Comparison of ENCODE assay signal across 11 mouse cellular contexts in genomic region chr2:18045781-18046181, GRCm38 (mm10). TPM values are rescaled to one million over a fixed set of nuclear protein-coding genes. Genes with fewer than 3 reads are reported as not detected.
DNase-seq lines count a peak whose midpoint lies in the region; ATAC-seq and TF ChIP-seq lines count a peak whose summit lies in the region.
"Had no signal": no experiment of that assay in that cellular context is flagged by ENCODE, and none has a peak within 500 bp of the region (broad histone marks: within the 10 kb centered on the region; RNA-seq: fewer than 3 reads in every experiment).

No protein-coding gene starts in this region.

- TF ChIP-seq CTCF in layer of hippocampus, adult 2 months (conservative IDR thresholded peaks at IDR 0.05) = no peak

- 3% methylated on average over 6 of the region's 6 CpGs for WGBS in forebrain, embryonic 12.5 days
- WGBS in limb, embryonic 10.5 days = 7% methylated on average over 6 of the region's 6 CpGs
- 2% methylated on average over 6 of the region's 6 CpGs for WGBS in neural tube, embryonic 14.5 days

- no peak for ATAC-seq in forebrain, embryonic 12.5 days (ENCODE audit: low FRiP score)
- no peak for ATAC-seq in neural tube, embryonic 14.5 days (ENCODE audit: low read depth)
- ATAC-seq: Patski had no signal

- peaks cover 44% of the 10 kb centered on the region for H3K4me1 ChIP-seq in forebrain, embryonic 12.5 days
- peaks cover 52% of the 10 kb centered on the region for H3K4me1 ChIP-seq in limb, embryonic 10.5 days
- H3K4me1 ChIP-seq in neural tube, embryonic 14.5 days (ENCODE audit: control insufficient read depth, insufficient read depth, low read length) = peaks cover 36% of the 10 kb centered on the region

- no peaks in the 10 kb centered on the region for H3K9me3 ChIP-seq in forebrain, embryonic 12.5 days
- no peaks in the 10 kb centered on the region for H3K9me3 ChIP-seq in limb, embryonic 10.5 days (replicated peaks)
- H3K9me3 ChIP-seq in neural tube, embryonic 14.5 days (ENCODE audit: control insufficient read depth, low read length) = no peaks in the 10 kb centered on the region

- peak overlapping the region; percentile 85 for H3K4me2 ChIP-seq in forebrain, embryonic 12.5 days
- H3K4me2 ChIP-seq in neural tube, embryonic 14.5 days (ENCODE audit: low read depth, low read length) = peak overlapping the region; percentile 81

- peak overlapping the region; percentile 99 for H3K27ac ChIP-seq in layer of hippocampus, adult 2 months
- peak overlapping the region; percentile 100 for H3K27ac ChIP-seq in forebrain, embryonic 12.5 days
- H3K27ac ChIP-seq in limb, embryonic 10.5 days = peak overlapping the region; percentile 100
- H3K27ac ChIP-seq in neural tube, embryonic 14.5 days (ENCODE audit: low read depth, low read length) = peak overlapping the region; percentile 99

- H3K27me3 ChIP-seq in forebrain, embryonic 12.5 days = no peaks in the 10 kb centered on the region
- H3K27me3 ChIP-seq in limb, embryonic 10.5 days (ENCODE audit: low read depth, poor library complexity, severe bottlenecking) = no peaks in the 10 kb centered on the region
- H3K27me3 ChIP-seq in neural tube, embryonic 14.5 days (ENCODE audit: control insufficient read depth, insufficient read depth, low read length) = no peaks in the 10 kb centered on the region
- H3K27me3 ChIP-seq: Patski had no signal

- peak overlapping the region; percentile 80 for H3K4me3 ChIP-seq in layer of hippocampus, adult 2 months
- H3K4me3 ChIP-seq in forebrain, embryonic 12.5 days (replicated peaks) = peak overlapping the region; percentile 100
- H3K4me3 ChIP-seq in limb, embryonic 10.5 days = peak overlapping the region; percentile 90
- H3K4me3 ChIP-seq in neural tube, embryonic 14.5 days (ENCODE audit: low read depth, low read length) = peak overlapping the region; percentile 82

- H3K9ac ChIP-seq in forebrain, embryonic 12.5 days = peak overlapping the region; percentile 100
- peak overlapping the region; percentile 99 for H3K9ac ChIP-seq in neural tube, embryonic 14.5 days (replicated peaks; ENCODE audit: low read depth, low read length)

- DNase-seq in layer of hippocampus, adult 2 months (ENCODE audit: low spot score in 2 of 2) = no peak
- DNase-seq in layer of hippocampus, postnatal 14 days (ENCODE audit: low spot score in 2 of 2) = no peak
- DNase-seq in limb, embryonic 10.5 days (ENCODE audit: low spot score) = no peak
- no peak for DNase-seq in right cerebral cortex, postnatal 36 days (ENCODE audit: low spot score in 2 of 2)
- DNase-seq in gastrocnemius, postnatal 4 days (ENCODE audit: low spot score in 2 of 2) = no peak
- DNase-seq in left cerebral cortex, adult 9 months (ENCODE audit: low spot score in 2 of 2) = no peak
- DNase-seq: cerebellum, postnatal 36 days had no signal

- H3K36me3 ChIP-seq in forebrain, embryonic 12.5 days (replicated peaks) = no peaks in the 10 kb centered on the region
- H3K36me3 ChIP-seq in limb, embryonic 10.5 days = no peaks in the 10 kb centered on the region
- no peaks in the 10 kb centered on the region for H3K36me3 ChIP-seq in neural tube, embryonic 14.5 days (ENCODE audit: control insufficient read depth, insufficient read depth, low read length)

RNA-seq across cellular contexts. Expression of gene Skida1, which starts 3.1 kb away (rescaled TPM):
- 10 to 100 TPM; 16.8 to 16.9 TPM for total RNA-seq in layer of hippocampus, adult 2 months (2021)
- 10 to 100 TPM; 15.4 to 16.8 TPM for total RNA-seq in layer of hippocampus, postnatal 14 days (2021)
- 26.3 and 26.4 TPM in 2 replicates for polyA plus RNA-seq in forebrain, embryonic 12.5 days (2016; fragmentation: Nextera tagmentation; extraction: Ambion mirVana)
- 7.0 and 11.5 TPM in 2 replicates for polyA plus RNA-seq in limb, embryonic 10.5 days (2016; fragmentation: Nextera tagmentation; extraction: Ambion mirVana)
- 3.9 and 5.3 TPM in 2 replicates for polyA plus RNA-seq in neural tube, embryonic 14.5 days (2014; fragmentation: Nextera tagmentation; extraction: Ambion mirVana)
- 1 to 10 TPM; 4.6 to 4.9 TPM for total RNA-seq in gastrocnemius, postnatal 4 days (2021)

RNA-seq across cellular contexts. Expression of gene A930004D18Rik, which starts 8.2 kb away (rescaled TPM):
- total RNA-seq in layer of hippocampus, adult 2 months (2021) = 1 to 10 TPM; 4.2 to 4.3 TPM
- total RNA-seq in layer of hippocampus, postnatal 14 days (2021) = 1 to 10 TPM; 2.9 to 4.8 TPM
- 20.9 and 22.0 TPM in 2 replicates for polyA plus RNA-seq in forebrain, embryonic 12.5 days (2016; fragmentation: Nextera tagmentation; extraction: Ambion mirVana)
- polyA plus RNA-seq in limb, embryonic 10.5 days (2016; fragmentation: Nextera tagmentation; extraction: Ambion mirVana) = 11.5 and 11.6 TPM in 2 replicates
- polyA plus RNA-seq in neural tube, embryonic 14.5 days (2014; fragmentation: Nextera tagmentation; extraction: Ambion mirVana) = 8.2 and 8.6 TPM in 2 replicates
- total RNA-seq in gastrocnemius, postnatal 4 days (2021) = 1 to 10 TPM; 5.3 to 6.5 TPM

RNA-seq across cellular contexts. Expression of gene Mllt10, which starts 9.3 kb away (rescaled TPM):
- total RNA-seq in layer of hippocampus, adult 2 months (2021) = 10 to 100 TPM; 63.6 to 67.6 TPM
- 10 to 100 TPM; 51.0 to 63.0 TPM for total RNA-seq in layer of hippocampus, postnatal 14 days (2021)
- polyA plus RNA-seq in forebrain, embryonic 12.5 days (2016; fragmentation: Nextera tagmentation; extraction: Ambion mirVana) = 61.7 and 76.8 TPM in 2 replicates
- polyA plus RNA-seq in limb, embryonic 10.5 days (2016; fragmentation: Nextera tagmentation; extraction: Ambion mirVana) = 56.9 and 65.3 TPM in 2 replicates
- polyA plus RNA-seq in neural tube, embryonic 14.5 days (2014; fragmentation: Nextera tagmentation; extraction: Ambion mirVana) = 34.6 and 36.5 TPM in 2 replicates
- 10 to 100 TPM; 34.5 to 42.5 TPM for total RNA-seq in gastrocnemius, postnatal 4 days (2021)

RNA-seq across cellular contexts. Expression of gene H2al2a, which starts 49.0 kb away (rescaled TPM):
- not detected for total RNA-seq in layer of hippocampus, adult 2 months (2021)
- not detected for total RNA-seq in layer of hippocampus, postnatal 14 days (2021)
- not detected in 2 replicates for polyA plus RNA-seq in forebrain, embryonic 12.5 days (2016; fragmentation: Nextera tagmentation; extraction: Ambion mirVana)
- not detected in 2 replicates for polyA plus RNA-seq in limb, embryonic 10.5 days (2016; fragmentation: Nextera tagmentation; extraction: Ambion mirVana)
- not detected in 2 replicates for polyA plus RNA-seq in neural tube, embryonic 14.5 days (2014; fragmentation: Nextera tagmentation; extraction: Ambion mirVana)
- not detected for total RNA-seq in gastrocnemius, postnatal 4 days (2021)
- total RNA-seq: liver, adult 2 months had no signal
- polyA plus RNA-seq: liver, adult 2 months; Patski had no signal
